Mouse (Mus musculus) kidney, postnatal 25 days (tissue): Measurements from ENCODE around the gene Trip6.

ENCODE experiments used
- DNase-seq, 2 experiments: peaks; one replicate each; pipeline ENCODE4 v3.0.0; 2021; ENCODE audit warnings: mixed read lengths in 2 of 2

The Trip6 gene

GRCm38 (mm10) chr5:137314193-137315083 is at the start of gene Trip6:
Gene Trip6, minus strand, starts transcription at chr5:137314404.
- peak; percentile 89 to 94 for DNase-seq

GRCm38 (mm10) chr5:137358382-137358781 is 44.2 kb upstream of the Trip6 start:
- DNase-seq = peak in 1 of 2 experiments; percentile 43

- peak in 1 of 2 experiments; percentile 43 for DNase-seq
Measured at GRCm38 (mm10) chr5:137354091-137354490, 39.9 kb upstream of the Trip6 start.

- DNase-seq = peak; percentile 84 to 91
Measured at GRCm38 (mm10) chr5:137352011-137352975, 38.1 kb upstream of the Trip6 start.

- no peak for DNase-seq
Measured at GRCm38 (mm10) chr5:137351394-137351793, 37.2 kb upstream of the Trip6 start.

- DNase-seq = peak in 1 of 2 experiments; percentile 48
Measured at GRCm38 (mm10) chr5:137351058-137351380, 36.8 kb upstream of the Trip6 start.

- DNase-seq = no peak
Measured at GRCm38 (mm10) chr5:137350205-137351057, 36.2 kb upstream of the Trip6 start.

- DNase-seq = peak; percentile 99
Measured at GRCm38 (mm10) chr5:137349384-137350204, 35.4 kb upstream of the Trip6 start, which contains the start of gene Ephb4. Gene Ephb4, plus strand, starts transcription at chr5:137350109.

GRCm38 (mm10) chr5:137348482-137349383 is 34.5 kb upstream of the Trip6 start:
- peak; percentile 89 to 96 for DNase-seq

- peak; percentile 34 to 78 for DNase-seq
Measured at GRCm38 (mm10) chr5:137347856-137348255, 33.7 kb upstream of the Trip6 start.

- DNase-seq = no peak
Measured at GRCm38 (mm10) chr5:137346983-137347382, 32.8 kb upstream of the Trip6 start.

- no peak for DNase-seq
Measured at GRCm38 (mm10) chr5:137346388-137346787, 32.2 kb upstream of the Trip6 start.

- DNase-seq = peak; percentile 77 to 91
Measured at GRCm38 (mm10) chr5:137345821-137346220, 31.6 kb upstream of the Trip6 start.

- no peak for DNase-seq
Measured at GRCm38 (mm10) chr5:137343869-137344268, 29.7 kb upstream of the Trip6 start.

GRCm38 (mm10) chr5:137343412-137343811 is 29.2 kb upstream of the Trip6 start:
- DNase-seq = no peak

- DNase-seq = no peak
Measured at GRCm38 (mm10) chr5:137342407-137343012, 28.3 kb upstream of the Trip6 start.

GRCm38 (mm10) chr5:137340222-137340621 is 26.0 kb upstream of the Trip6 start:
- no peak for DNase-seq

GRCm38 (mm10) chr5:137339290-137339979 is 25.2 kb upstream of the Trip6 start:
- peak; percentile 71 to 87 for DNase-seq

GRCm38 (mm10) chr5:137338663-137339289 is 24.6 kb upstream of the Trip6 start:
- peak; percentile 64 to 86 for DNase-seq
